Mouse (Mus musculus) MEL (cell line): ENCODE measurements around the gene Ogfr.

Source experiments
- CTCF ChIP-seq, 3 experiments: IDR thresholded peaks in 2 of 3; conservative IDR thresholded peaks in 1 of 3; 2 replicates each; pipeline ENCODE4 v1.5.1; 2011 to 2012; ENCODE audit warnings: low read length in 3 of 3, low read depth in 2 of 3, mild to moderate bottlenecking in 2 of 3, improper control_type of control experiment in 1 of 3, inconsistent platforms in 1 of 3, mixed read lengths in 1 of 3, moderate library complexity in 1 of 3; ENCODE audit not compliant: control insufficient read depth in 1 of 3, insufficient read depth in 1 of 3, poor library complexity in 1 of 3, severe bottlenecking in 1 of 3
- EP300 ChIP-seq, 2 experiments: IDR thresholded peaks; 2 replicates each; pipeline ENCODE4 v1.6.1; 2011; ENCODE audit warnings: improper control_type of control experiment in 2 of 2, low read length in 2 of 2, low read depth in 1 of 2, mild to moderate bottlenecking in 1 of 2
- POLR2A ChIP-seq, 2 experiments: IDR thresholded peaks; 2 replicates each; pipeline ENCODE4 v1.6.1; 2011 to 2012; ENCODE audit warnings: low read length in 2 of 2, mild to moderate bottlenecking in 2 of 2, control low read depth in 1 of 2, improper control_type of control experiment in 1 of 2, low read depth in 1 of 2, moderate library complexity in 1 of 2; ENCODE audit not compliant: control insufficient read depth in 1 of 2, insufficient read depth in 1 of 2, poor library complexity in 1 of 2
- POLR2AphosphoS5 ChIP-seq: IDR thresholded peaks from 2 replicates; pipeline ENCODE4 v1.6.1; 2012; ENCODE audit warnings: low read depth, borderline replicate concordance, mild to moderate bottlenecking, inconsistent platforms, low read length, moderate library complexity, mixed read lengths
- TBP ChIP-seq: IDR thresholded peaks from 2 replicates; pipeline ENCODE4 v1.8.0; 2011; ENCODE audit warnings: low read depth, low read length, improper control_type of control experiment

DNA sequence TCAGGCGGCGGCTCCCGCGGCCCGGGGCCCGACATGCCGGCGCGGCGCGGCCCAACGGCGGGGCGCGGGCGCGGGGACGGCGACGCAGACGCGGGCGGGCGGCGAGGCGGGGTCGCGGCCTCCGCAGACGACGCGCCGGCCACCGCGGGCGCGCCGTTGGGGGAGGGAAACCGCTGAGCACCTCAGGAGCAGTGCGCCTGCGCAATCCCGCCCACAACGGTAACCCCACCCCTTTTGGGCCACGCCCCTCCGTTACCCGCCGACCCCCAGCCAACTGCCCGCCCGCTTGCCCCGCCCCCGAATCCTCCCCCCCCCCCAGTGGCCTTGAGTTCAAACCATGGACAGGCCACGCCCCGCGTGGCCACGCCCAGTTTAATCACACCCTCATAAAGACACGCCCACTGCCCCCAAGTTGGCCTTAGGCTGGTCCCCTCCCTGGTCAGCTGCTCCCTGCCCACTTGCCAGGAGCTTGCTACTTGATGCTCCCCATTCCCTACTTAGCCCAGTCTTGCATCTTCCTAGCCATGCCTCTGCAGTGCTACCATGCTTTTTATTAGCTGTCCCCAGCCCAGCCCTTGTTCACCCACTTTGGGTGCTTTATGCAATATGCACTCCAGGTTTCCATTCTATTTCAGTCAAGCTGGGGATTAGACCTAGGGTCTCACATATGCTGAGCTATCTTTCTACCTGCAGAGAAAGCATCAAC, 53.7 kb downstream of the Ogfr start, which contains the start of gene Tcfl5:
- no peak for TF ChIP-seq POLR2A (IDR thresholded peaks at IDR 0.05; ENCODE audit: control insufficient read depth in 1 of 2, insufficient read depth in 1 of 2, low read depth in 1 of 2, low read length in 2 of 2, poor library complexity in 1 of 2)
- TF ChIP-seq TBP: no peak
- TF ChIP-seq CTCF (IDR thresholded peaks at IDR 0.05 in 2 of 3, conservative IDR thresholded peaks at IDR 0.05 in 1 of 3; ENCODE audit: control insufficient read depth in 1 of 3, insufficient read depth in 1 of 3, low read depth in 2 of 3, low read length in 3 of 3, poor library complexity in 1 of 3, severe bottlenecking in 1 of 3): no peak
- TF ChIP-seq POLR2AphosphoS5: no peak
- TF ChIP-seq EP300 (IDR thresholded peaks at IDR 0.05; ENCODE audit: low read depth in 1 of 2, low read length in 2 of 2): no peak
